Mouse (Mus musculus): ENCODE measurements at regions not wholly inside any gene's neighbourhood (a gene's known extent, or its start where the extent isn't known, plus 50 kb on each side); places are given as distances from the start of the nearest gene placed in this dataset.
A peak's percentile ranks its signal among the peaks of the same experiment; 100 is the strongest.

GRCm38 (mm10) chr1:43633246-43633645 lies 97.2 kb upstream of the 1500015O10Rik start:
- ATAC-seq (replicated peaks; ENCODE audit: poor library complexity, severe bottlenecking) = no peak

- ATAC-seq (replicated peaks; ENCODE audit: poor library complexity, severe bottlenecking) = peak; percentile 67
Measured at GRCm38 (mm10) chr1:43635718-43636117, 94.7 kb upstream of the 1500015O10Rik start.

GRCm38 (mm10) chr1:43637956-43638355 lies 92.4 kb upstream of the 1500015O10Rik start:
- ATAC-seq (replicated peaks; ENCODE audit: poor library complexity, severe bottlenecking) = no peak

GRCm38 (mm10) chr1:43672031-43672430 lies 58.4 kb upstream of the 1500015O10Rik start:
- ATAC-seq (replicated peaks; ENCODE audit: poor library complexity, severe bottlenecking) = no peak
